Mouse (Mus musculus): ENCODE measurements around the gene Gprc5d. TPM values are rescaled to one million over a fixed set of nuclear protein-coding genes. Genes with fewer than 3 reads are reported as not detected.

The Gprc5d gene
- total RNA-seq, 2 experiments from 2014 or later: not detected

- DNase-seq: no peak
These were observed 18.5 kb upstream of the Gprc5d start for GRCm38 (mm10) chr6:135136439-135137161.

DNA sequence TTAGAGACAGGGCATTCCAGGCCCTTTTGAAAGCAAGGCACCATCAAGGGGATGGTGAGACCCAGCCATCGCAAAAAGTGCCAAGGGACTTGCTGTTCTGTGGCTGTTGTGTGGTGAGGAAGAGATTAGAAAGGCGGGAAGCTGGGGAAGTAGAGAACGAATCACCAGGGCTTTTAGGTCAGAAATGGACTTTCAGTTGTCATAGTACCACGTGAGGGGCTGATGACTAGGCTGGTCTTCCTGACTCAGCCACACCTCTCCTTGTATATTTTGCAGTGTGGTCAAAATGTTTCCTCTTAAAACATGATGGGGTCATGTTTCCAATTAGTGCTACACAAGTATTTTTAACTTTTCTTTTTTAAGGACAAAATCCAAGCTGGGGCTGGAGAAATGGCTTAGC, 17.7 kb upstream of the Gprc5d start:
- no peak for DNase-seq

GRCm38 (mm10) chr6:135133486-135133885, 15.4 kb upstream of the Gprc5d start:
- no peak for DNase-seq

GRCm38 (mm10) chr6:135133086-135133485, 15.0 kb upstream of the Gprc5d start:
- no peak for DNase-seq

DNA sequence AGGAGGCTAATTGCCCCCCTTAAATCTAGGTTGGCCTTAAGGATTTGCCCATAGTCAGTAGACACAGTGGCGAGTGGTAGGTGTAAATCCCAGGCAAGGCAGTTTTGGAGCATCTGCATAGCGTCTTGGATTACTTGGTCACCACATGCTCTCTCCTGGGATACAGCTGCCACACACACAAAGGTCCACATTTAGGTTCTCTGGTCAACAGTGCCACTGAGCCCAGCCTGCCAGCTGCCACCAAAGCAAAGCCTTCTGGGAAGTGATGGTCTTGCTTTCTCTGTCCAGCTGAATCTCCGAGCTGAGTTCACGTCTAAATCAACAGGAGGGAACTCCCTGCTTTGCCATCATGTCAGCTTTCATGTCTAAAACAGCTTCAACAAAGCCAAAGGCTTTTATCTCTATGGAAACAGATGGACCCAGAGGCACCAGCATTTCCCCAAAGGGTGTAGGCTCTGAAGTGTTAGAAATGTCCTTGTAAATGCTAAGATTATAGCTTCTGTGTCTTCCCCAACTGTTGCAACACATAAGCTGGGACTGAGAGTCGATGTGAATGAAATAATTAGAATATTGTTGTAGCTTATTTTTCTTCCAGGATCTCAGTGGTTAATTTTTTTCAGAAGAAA, 6.8 kb upstream of the Gprc5d start:
- DNase-seq: no peak

DNA sequence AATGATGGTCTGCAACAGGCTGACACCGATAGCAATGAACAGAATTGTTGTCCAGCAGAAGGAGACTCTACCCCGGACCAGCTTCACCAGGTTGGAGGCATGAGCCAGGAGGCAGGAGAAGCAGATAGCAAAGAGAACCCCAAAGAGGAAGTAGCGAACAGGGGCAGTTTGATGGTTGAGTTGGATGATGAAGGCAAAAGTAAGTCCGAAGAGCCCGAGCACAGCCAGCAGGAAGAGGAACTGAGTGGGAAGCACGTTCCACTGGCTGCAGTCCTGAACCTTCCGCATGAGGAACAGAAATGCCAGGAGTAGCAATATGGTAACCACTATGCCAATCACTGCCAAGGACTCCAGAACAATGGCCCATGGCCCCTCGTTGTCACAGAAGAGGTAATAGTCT, 1.6 kb downstream of the Gprc5d start:
- no peak for DNase-seq

DNA sequence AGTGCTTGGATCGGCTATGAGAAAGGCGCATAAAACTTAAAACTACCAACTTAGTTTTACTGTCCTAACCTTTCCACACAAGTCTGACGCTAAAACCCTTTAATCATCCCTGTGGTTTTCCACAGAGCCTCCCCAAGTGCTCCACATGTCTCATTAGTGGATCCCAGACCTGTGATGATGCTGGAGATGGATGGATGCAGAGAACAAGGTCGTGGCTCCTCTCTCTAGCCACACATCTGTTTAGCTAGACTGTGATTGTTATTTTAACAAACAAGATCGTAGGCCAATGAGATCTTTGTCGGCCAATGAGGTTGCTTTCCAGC, 5.0 kb downstream of the Gprc5d start:
- DNase-seq: no peak

DNA sequence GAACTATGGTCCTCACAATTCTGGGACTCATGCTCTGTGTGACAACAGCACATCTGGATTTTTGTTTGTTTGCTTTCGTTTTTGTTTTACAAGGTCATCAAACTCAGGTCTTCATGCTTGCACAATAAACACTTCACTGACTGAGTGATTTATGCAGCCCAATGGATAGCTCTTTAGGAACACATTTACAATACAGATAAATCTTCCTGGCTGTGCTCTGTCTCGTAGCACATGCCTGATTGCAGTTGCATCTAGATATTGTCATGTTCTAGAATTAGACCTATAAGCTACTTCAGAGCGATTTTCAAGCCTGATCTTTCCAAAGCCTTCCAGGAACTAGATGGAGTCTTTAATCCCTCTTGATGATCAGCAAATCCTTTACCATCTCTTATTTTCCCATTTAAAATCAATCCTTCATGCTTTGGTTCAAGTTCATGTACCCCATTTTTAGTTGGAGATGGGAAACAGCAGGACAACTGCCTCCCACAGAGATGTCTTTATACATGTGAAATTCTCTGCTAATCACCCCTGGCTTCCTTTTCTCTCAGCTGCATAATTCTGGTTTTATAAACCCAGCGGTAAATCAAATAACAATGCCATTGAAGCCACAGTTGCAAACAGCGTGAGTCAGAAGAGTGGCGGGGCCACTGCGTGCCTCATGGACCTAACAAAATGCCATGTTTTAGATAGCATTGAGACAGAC, 5.5 kb downstream of the Gprc5d start:
- peak; percentile 37 to 50 for DNase-seq

- no peak for DNase-seq
These were observed 11.1 kb downstream of the Gprc5d start for GRCm38 (mm10) chr6:135107014-135107413.

GRCm38 (mm10) chr6:135102736-135103303, 15.3 kb downstream of the Gprc5d start:
- DNase-seq: peak; percentile 18 to 19

DNA sequence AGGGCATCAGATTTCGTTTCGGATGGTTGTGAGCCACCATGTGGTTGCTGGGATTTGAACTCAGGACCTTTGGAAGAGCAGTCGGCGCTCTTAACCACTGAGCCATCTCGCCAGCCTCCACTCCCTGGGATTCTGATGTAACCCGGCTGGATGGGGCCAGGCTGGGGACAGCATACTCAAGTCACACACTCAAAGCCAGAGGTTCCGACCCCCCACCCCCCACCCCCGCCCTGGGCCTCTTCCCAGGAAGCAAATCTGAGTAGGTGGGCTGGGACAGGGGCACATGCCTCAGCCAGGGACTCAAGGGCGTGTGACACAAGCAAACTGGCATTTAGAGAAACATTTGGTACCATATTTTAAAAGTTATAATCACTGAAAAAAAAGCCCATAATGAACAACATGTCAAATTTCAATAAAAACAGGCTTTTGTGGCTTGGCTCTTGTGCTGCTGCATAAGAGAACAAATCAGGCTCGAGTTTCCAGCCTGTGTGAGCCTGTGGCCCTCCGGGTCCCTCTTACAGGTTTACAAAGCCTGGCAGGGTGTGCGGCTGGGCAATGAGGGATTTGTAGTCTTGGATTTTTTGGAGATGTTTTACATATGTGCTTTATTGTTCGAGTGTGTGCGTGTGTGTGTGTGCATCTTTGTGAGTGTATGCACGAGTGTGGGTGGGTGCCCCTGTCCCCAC, 17.2 kb downstream of the Gprc5d start:
- DNase-seq: no peak

DNA sequence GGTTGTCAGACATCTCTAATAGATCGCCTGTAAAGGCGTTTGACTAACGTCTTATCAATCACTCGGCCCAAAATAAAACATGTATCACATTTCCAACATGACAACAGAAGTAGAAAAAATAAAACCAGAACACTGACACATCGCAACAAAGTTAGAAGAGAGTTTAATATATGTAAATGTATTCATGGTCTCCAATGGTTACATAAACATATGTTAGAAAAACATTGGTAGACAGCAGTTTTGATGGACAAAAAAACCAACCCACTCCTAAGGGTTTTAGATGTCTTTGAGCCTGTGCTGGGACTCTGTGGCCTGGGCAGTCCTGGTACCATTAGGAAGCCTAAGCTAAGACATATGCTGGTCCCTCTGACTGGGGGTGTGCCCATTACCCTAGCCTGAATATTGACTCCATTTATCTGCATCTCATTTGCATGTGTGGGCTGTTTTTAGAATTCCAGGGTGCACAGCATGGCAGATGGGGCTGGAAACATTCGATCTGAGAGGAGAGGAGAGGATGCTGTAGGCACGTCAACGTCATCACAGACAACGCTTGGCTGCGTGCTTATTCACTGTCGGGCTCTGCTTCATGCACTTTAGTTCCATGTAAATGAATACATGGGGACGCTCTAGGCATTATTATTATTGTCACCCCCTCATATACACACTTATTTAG, 25.1 kb downstream of the Gprc5d start:
- no peak for DNase-seq

GRCm38 (mm10) chr6:135090661-135091060, 27.4 kb downstream of the Gprc5d start:
- DNase-seq: no peak

DNA sequence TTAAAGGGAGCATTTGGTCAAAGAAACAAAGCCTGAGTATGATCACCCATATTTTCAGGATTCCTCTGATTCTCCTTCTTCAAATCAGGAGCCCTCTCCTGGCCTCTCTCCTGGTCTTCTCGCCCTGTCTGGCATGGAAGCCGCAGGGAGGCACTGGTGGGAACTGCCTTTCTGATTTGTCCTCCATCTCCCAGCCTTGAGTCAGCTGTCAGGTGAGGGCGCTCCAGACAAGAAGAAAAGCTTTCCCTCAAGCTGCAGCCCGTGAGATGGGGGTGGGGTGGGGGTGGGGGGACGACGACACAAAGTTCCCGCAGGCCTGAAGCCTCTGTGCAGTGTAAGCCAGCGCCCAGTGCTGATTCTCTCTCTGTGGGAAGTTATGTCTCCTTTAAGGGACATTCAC, 28.3 kb downstream of the Gprc5d start:
- no peak for DNase-seq

GRCm38 (mm10) chr6:135087721-135088451, 30.2 kb downstream of the Gprc5d start:
- DNase-seq: peak; percentile 68 to 69

- DNase-seq: no peak
These were observed 32.4 kb downstream of the Gprc5d start for GRCm38 (mm10) chr6:135085703-135086102.

GRCm38 (mm10) chr6:135083991-135084502, 34.0 kb downstream of the Gprc5d start:
- DNase-seq: no peak

- no peak for DNase-seq
These were observed 39.7 kb downstream of the Gprc5d start for GRCm38 (mm10) chr6:135078420-135078819.

DNA sequence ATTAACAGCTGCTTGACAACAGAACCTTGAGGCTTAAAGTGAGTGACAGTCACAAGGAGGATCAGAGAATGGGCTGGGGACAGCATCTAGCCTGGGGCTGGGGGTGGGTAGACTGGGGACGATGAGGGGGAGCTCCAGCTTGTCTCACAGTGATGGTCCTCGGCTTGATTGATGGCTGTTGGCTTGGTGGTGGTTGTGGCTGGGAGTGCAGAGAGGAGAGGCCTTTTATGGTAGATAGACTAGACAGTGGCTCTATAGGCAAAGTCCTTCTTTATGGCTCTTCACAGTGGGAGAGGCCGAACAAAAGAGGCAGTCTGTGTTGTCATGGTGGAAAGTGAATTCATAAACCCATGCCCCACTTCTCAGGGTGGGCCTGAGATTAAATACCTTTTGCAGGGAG, 41.9 kb downstream of the Gprc5d start:
- no peak for DNase-seq

GRCm38 (mm10) chr6:135074405-135074947, 43.6 kb downstream of the Gprc5d start:
- no peak for DNase-seq

DNA sequence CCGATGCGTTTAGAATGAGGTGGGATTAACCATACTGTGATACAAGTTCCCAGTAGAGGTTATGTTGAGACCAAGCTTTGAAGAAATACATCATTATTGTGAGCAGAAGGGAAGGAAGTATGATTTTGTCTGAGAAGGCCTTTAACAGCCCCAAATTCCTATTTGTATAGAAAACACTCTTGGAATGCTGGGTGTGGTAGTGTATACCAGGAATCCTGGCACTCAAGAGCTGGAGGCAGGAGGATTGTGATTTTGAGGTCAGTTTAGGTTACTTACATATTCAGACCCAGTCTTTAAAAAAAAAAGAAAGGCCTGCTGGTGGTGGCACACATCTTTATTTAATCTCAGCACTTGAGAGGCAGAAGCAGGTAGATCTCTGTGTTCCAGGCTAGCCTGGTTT, 47.7 kb downstream of the Gprc5d start:
- no peak for DNase-seq

Data from adrenal gland, postnatal 36 days (tissue).